Mouse (Mus musculus) MEL (cell line): ENCODE data around the gene Aldh16a1. TPM values are rescaled to one million over a fixed set of nuclear protein-coding genes. Genes with fewer than 3 reads are reported as not detected.

Source experiments
- DNase-seq: peaks from one replicate; pipeline ENCODE4 v3.0.0; 2011; ENCODE audit warnings: low read depth, low spot score
- H3K27ac ChIP-seq: 2 replicates; pipeline ENCODE4 v1.5.1; 2012; ENCODE audit warnings: low read depth, mild to moderate bottlenecking, control low read depth, low read length, moderate library complexity; ENCODE audit not compliant: control insufficient read depth
- H3K27me3 ChIP-seq, 2 experiments: fragments of 150-350 bp in 1 of 2; sonication (generic) in 1 of 2; 2 replicates each; pipeline ENCODE4 v1.6.1; 2012; ENCODE audit warnings: low read length in 2 of 2, mild to moderate bottlenecking in 2 of 2, improper control_type of control experiment in 1 of 2, moderate library complexity in 1 of 2; ENCODE audit not compliant: insufficient read depth in 2 of 2, control insufficient read depth in 1 of 2
- H3K36me3 ChIP-seq, 2 experiments: 2 replicates each; pipeline ENCODE4 v1.6.1; 2012 to 2014; ENCODE audit warnings: low read length in 2 of 2, improper control_type of control experiment in 1 of 2, inconsistent platforms in 1 of 2, mild to moderate bottlenecking in 1 of 2; ENCODE audit not compliant: insufficient read depth in 2 of 2, control insufficient read depth in 1 of 2
- H3K4me1 ChIP-seq, 2 experiments: fragments of 150-350 bp in 1 of 2; sonication (generic) in 1 of 2; 2 replicates each; pipeline ENCODE4 v1.6.1; 2012; ENCODE audit warnings: low read length in 2 of 2, improper control_type of control experiment in 1 of 2, mild to moderate bottlenecking in 1 of 2; ENCODE audit not compliant: insufficient read depth in 2 of 2, control insufficient read depth in 1 of 2
- H3K4me3 ChIP-seq, 2 experiments: fragments of 150-350 bp in 1 of 2; sonication (generic) in 1 of 2; 2 replicates each; pipeline ENCODE4 v1.5.1; 2012; ENCODE audit warnings: low read depth in 2 of 2, low read length in 2 of 2, mild to moderate bottlenecking in 2 of 2, moderate library complexity in 2 of 2, control low read depth in 1 of 2, improper control_type of control experiment in 1 of 2; ENCODE audit not compliant: control insufficient read depth in 1 of 2, insufficient read depth in 1 of 2
- H3K79me2 ChIP-seq: 2 replicates; pipeline ENCODE4 v1.6.1; 2012; ENCODE audit warnings: mild to moderate bottlenecking, low read length, moderate library complexity; ENCODE audit not compliant: control insufficient read depth, poor library complexity, insufficient read depth
- H3K9ac ChIP-seq: 2 replicates; pipeline ENCODE4 v1.6.1; 2012; ENCODE audit warnings: low read depth, mild to moderate bottlenecking, control low read depth, low read length, moderate library complexity; ENCODE audit not compliant: control insufficient read depth, poor library complexity, severe bottlenecking
- H3K9me3 ChIP-seq: fragments of 150-350 bp; sonication (generic); replicated peaks from 2 replicates; pipeline ENCODE4 v1.6.1; 2012; ENCODE audit warnings: mild to moderate bottlenecking, low read length, improper control_type of control experiment, moderate library complexity; ENCODE audit not compliant: insufficient read depth
- BHLHE40 ChIP-seq: IDR thresholded peaks from 2 replicates; pipeline ENCODE4 v1.6.1; 2012; ENCODE audit warnings: low read depth, mild to moderate bottlenecking, inconsistent platforms, low read length, improper control_type of control experiment, borderline replicate concordance
- CHD2 ChIP-seq: IDR thresholded peaks from 2 replicates; pipeline ENCODE4 v1.6.1; 2011; ENCODE audit warnings: low read length, improper control_type of control experiment
- CTCF ChIP-seq, 3 experiments: IDR thresholded peaks in 2 of 3; conservative IDR thresholded peaks in 1 of 3; 2 replicates each; pipeline ENCODE4 v1.5.1; 2011 to 2012; ENCODE audit warnings: low read length in 3 of 3, low read depth in 2 of 3, mild to moderate bottlenecking in 2 of 3, improper control_type of control experiment in 1 of 3, inconsistent platforms in 1 of 3, mixed read lengths in 1 of 3, moderate library complexity in 1 of 3; ENCODE audit not compliant: control insufficient read depth in 1 of 3, insufficient read depth in 1 of 3, poor library complexity in 1 of 3, severe bottlenecking in 1 of 3
- MAX ChIP-seq: IDR thresholded peaks from 2 replicates; pipeline ENCODE4 v1.6.1; 2011; ENCODE audit warnings: low read length, improper control_type of control experiment
- MEF2A ChIP-seq: IDR thresholded peaks from 2 replicates; pipeline ENCODE4 v1.6.1; 2014; ENCODE audit warnings: low read depth, mild to moderate bottlenecking, inconsistent platforms, low read length, improper control_type of control experiment; ENCODE audit not compliant: poor library complexity, insufficient replicate concordance, severe bottlenecking; ENCODE audit errors: extremely low read depth
- MXI1 ChIP-seq: IDR thresholded peaks from 2 replicates; pipeline ENCODE4 v1.6.1; 2011; ENCODE audit warnings: mild to moderate bottlenecking, low read depth, low read length, improper control_type of control experiment
- MYB ChIP-seq: IDR thresholded peaks from 2 replicates; pipeline ENCODE4 v1.6.1; 2011; ENCODE audit warnings: mild to moderate bottlenecking, low read depth, low read length, improper control_type of control experiment
- MYC ChIP-seq: IDR thresholded peaks from 2 replicates; pipeline ENCODE4 v1.6.1; 2011; ENCODE audit warnings: low read depth, mild to moderate bottlenecking, low read length, improper control_type of control experiment, moderate library complexity
- NELFE ChIP-seq: IDR thresholded peaks from 2 replicates; pipeline ENCODE4 v1.6.1; 2011; ENCODE audit warnings: low read depth, low read length, improper control_type of control experiment
- POLR2AphosphoS2 ChIP-seq: IDR thresholded peaks from 2 replicates; pipeline ENCODE4 v1.6.1; 2011; ENCODE audit warnings: low read length, improper control_type of control experiment
- SIN3A ChIP-seq: IDR thresholded peaks from 2 replicates; pipeline ENCODE4 v1.6.1; 2012; ENCODE audit warnings: low read length, improper control_type of control experiment, inconsistent platforms
- SMC3 ChIP-seq: IDR thresholded peaks from 2 replicates; pipeline ENCODE4 v1.6.1; 2011; ENCODE audit warnings: low read depth, low read length, improper control_type of control experiment
- TCF12 ChIP-seq: IDR thresholded peaks from 2 replicates; pipeline ENCODE4 v1.6.1; 2014; ENCODE audit warnings: low read depth, mild to moderate bottlenecking, inconsistent platforms, low read length, improper control_type of control experiment, moderate library complexity
- UBTF ChIP-seq: IDR thresholded peaks from 2 replicates; pipeline ENCODE4 v1.6.1; 2012; ENCODE audit warnings: low read depth, mild to moderate bottlenecking, inconsistent platforms, low read length, improper control_type of control experiment, moderate library complexity, borderline replicate concordance; ENCODE audit not compliant: insufficient read depth
- USF1 ChIP-seq: IDR thresholded peaks from 2 replicates; pipeline ENCODE4 v1.6.1; 2014; ENCODE audit warnings: low read depth, mild to moderate bottlenecking, inconsistent platforms, low read length, improper control_type of control experiment, moderate library complexity
- ZKSCAN1 ChIP-seq: IDR thresholded peaks from 2 replicates; pipeline ENCODE4 v1.6.1; 2012; ENCODE audit warnings: low read depth, mild to moderate bottlenecking, inconsistent platforms, low read length, improper control_type of control experiment, moderate library complexity
- ZNF384 ChIP-seq: IDR thresholded peaks from 2 replicates; pipeline ENCODE4 v1.6.1; 2012; ENCODE audit warnings: low read depth, mild to moderate bottlenecking, inconsistent platforms, low read length, improper control_type of control experiment
- polyA plus RNA-seq, 2 experiments: library from polyadenylated mRNA; stranded (reverse) in 1 of 2; unstranded in 1 of 2; fragments of >175 nt in 1 of 2; fragments of >200 nt in 1 of 2; gene quantifications; 2 replicates each; pipeline versions ENCODE4 v1.2.1 to v1.2.4; 2012; ENCODE audit warnings: low replicate concordance in 2 of 2, low read depth in 1 of 2; ENCODE audit not compliant: insufficient read length in 2 of 2, insufficient read depth in 1 of 2, missing spikeins in 1 of 2
- total RNA-seq: library from RNA; depleted of rRNA; stranded (reverse); fragments of 300-350 nt; gene quantifications from 2 replicates; pipeline ENCODE4 v1.2.3, GENCODE M21; 2012

The Aldh16a1 gene
- total and polyA plus RNA-seq, 3 experiments: 33.9 to 61.6 TPM; not detected in 1

DNA sequence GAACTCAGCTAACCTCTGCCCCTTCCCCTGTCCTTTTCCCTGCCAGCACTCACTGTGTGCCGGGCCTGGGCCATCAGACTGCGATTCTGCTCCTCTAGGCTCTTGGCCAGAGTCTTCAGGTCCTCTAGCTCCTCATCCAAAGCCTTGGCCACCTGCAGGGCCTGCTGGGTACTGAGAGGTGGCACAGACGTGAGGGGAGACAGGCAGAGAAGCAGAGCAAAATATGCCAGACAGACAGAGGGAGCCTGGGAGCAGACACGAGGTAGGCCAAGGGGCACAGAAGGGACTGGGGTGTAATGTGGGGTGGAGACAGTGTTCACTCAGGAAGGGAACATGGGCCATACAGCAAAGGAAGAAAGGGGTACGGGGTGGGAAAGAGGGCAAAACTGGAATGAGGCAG is 39.0 kb upstream of the Aldh16a1 start:
- peaks cover 26 to 41% of the 10 kb centered on the region in 2 experiments for H3K4me1 ChIP-seq

DNA sequence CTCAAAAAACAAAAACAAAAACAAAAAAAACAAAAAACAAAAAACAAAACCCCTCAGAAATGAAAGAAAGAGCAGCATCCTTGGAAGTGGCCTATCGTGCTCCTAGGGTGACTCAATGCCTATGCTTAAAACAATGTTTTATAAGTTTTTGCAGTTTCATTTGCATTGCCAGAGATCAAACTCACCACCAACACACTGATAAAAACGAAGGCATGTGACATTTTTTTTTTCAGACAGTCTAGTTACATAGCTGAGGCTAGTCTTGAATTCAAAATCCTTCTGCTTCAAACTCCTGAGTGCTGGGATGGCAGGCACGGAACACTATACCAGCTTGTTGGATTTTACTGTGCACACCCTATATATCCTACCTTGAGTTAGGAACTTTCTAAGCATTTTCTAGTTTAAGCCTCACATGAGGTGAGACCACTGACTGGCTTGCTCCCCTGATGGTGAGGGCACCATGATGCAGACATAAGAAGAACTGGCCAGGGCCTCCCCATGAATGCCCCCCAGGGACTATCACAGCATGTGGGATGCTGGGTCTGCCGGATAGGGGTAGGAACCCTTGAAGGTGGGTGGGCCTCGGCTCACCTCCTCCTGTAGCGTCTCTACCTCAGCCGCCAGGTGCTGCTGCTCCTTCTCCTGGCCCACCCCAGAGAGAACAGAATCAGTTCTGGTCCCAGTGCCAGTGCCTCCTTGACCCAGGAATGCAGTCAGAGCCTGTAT is 38.4 kb upstream of the Aldh16a1 start:
- peak; percentile 79 for TF ChIP-seq ZNF384
- no peak for TF ChIP-seq MYB
- 0 out of 2 replicates have a peak, but pooled peaks have one; percentile 11 for TF ChIP-seq MXI1
- TF ChIP-seq BHLHE40: 0 out of 2 replicates have a peak, but pooled peaks have one; percentile 32
- no peak for TF ChIP-seq MYC
- no peak for TF ChIP-seq SMC3
- TF ChIP-seq CTCF (IDR thresholded peaks at IDR 0.05 in 2 of 3, conservative IDR thresholded peaks at IDR 0.05 in 1 of 3; ENCODE audit: control insufficient read depth in 1 of 3, insufficient read depth in 1 of 3, low read depth in 2 of 3, low read length in 3 of 3, poor library complexity in 1 of 3, severe bottlenecking in 1 of 3): no peak
- TF ChIP-seq SIN3A: no peak
- TF ChIP-seq USF1: peak; percentile 68
- no peak for TF ChIP-seq CHD2
- peak; percentile 40; the same call in 1 of the 2 replicates for TF ChIP-seq MAX
- TF ChIP-seq UBTF: no peak
- no peak for TF ChIP-seq MEF2A

More for the DNA sequence above, 39.0 kb upstream of the Aldh16a1 start:
- TF ChIP-seq ZKSCAN1 (no peak), NELFE (no peak), MXI1 (no peak), POLR2AphosphoS2 (no peak), TCF12 (no peak), USF1 (no peak), ZNF384 (no peak), MEF2A (no peak)
- Histone ChIP-seq H3K79me2 (no peaks in the 10 kb centered on the region), H3K36me3 (peaks cover 0 to 14% of the 10 kb centered on the region in 2 experiments; a peak in 2 of 4 replicates), H3K27ac (no peak overlapping the region), H3K27me3 (no peaks in the 10 kb centered on the region), H3K9me3 (no peaks in the 10 kb centered on the region), H3K4me3 (no peak overlapping the region), H3K9ac (no peak overlapping the region)
- no peak for DNase-seq

More for the DNA sequence above, 38.4 kb upstream of the Aldh16a1 start:
- H3K36me3 ChIP-seq: peaks cover 0 to 14% of the 10 kb centered on the region in 2 experiments; a peak in 2 of 4 replicates
- no peaks in the 10 kb centered on the region for H3K79me2 ChIP-seq
- no peak for DNase-seq
- H3K4me3 ChIP-seq: no peak overlapping the region
- H3K9ac ChIP-seq: no peak overlapping the region
- no peaks in the 10 kb centered on the region for H3K27me3 ChIP-seq
- H3K4me1 ChIP-seq: peaks cover 26 to 41% of the 10 kb centered on the region in 2 experiments
- H3K27ac ChIP-seq: no peak overlapping the region
- no peaks in the 10 kb centered on the region for H3K9me3 ChIP-seq
